Mouse (Mus musculus) heart, adult 11 months (tissue): ENCODE data around the gene Miga2.

ENCODE experiments used
- DNase-seq: peaks from one replicate; pipeline ENCODE4 v3.0.0; 2022

Miga2 gene

DNA sequence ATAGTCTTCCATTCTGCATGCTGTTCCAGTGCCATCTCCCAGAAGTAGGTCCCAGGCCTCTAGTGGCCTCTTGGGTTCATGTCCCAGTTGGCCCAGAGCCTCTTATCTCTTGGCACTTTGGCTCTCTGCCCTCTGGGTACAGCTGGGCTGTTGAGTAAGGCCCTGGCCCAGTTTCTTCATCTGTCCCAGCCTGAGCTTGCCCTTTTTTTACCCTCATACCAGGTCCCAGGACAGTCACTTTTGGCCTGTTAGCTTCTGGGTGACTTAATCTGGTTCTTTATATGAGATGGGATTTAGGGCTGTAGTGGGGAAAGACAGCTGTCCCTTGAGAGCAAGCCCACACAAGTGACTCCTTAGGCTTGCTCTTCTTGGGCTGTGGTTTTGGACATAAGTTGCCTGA is 65.1 kb downstream of the Miga2 start:
- DNase-seq, result peak; percentile 96
